Mouse (Mus musculus) brain, embryonic 14.5 days (tissue): Measurements from ENCODE around the gene Tbc1d30.

Source experiments
- CTCF ChIP-seq: fragments of 200-500 bp; IDR thresholded peaks from 2 replicates; pipeline ENCODE4 v1.5.1; 2012; ENCODE audit warnings: inconsistent platforms, mild to moderate bottlenecking, moderate library complexity, borderline replicate concordance; ENCODE audit not compliant: insufficient read depth, insufficient read length; ENCODE audit errors: extremely low read depth
- POLR2A ChIP-seq: fragments of 200-500 bp; IDR thresholded peaks from 2 replicates; pipeline ENCODE4 v1.6.1; 2012; ENCODE audit warnings: mild to moderate bottlenecking, inconsistent platforms, borderline replicate concordance; ENCODE audit not compliant: poor library complexity, insufficient read depth, insufficient read length, severe bottlenecking; ENCODE audit errors: extremely low read depth

- TF ChIP-seq POLR2A: no peak
- no peak for TF ChIP-seq CTCF
These were observed 24.9 kb downstream of the Tbc1d30 start for GRCm38 (mm10) chr10:121326167-121326566.
